Mouse (Mus musculus) kidney, embryonic 14.5 days (tissue): Measurements from ENCODE around the gene Gne. TPM values are rescaled to one million over a fixed set of nuclear protein-coding genes. Genes with fewer than 3 reads are reported as not detected.

ENCODE experiments used
- ATAC-seq: fragments of 200-750 bp; cut with Nextera tagmentation; 2 replicates; pipeline ENCODE4 v1.8.0; 2017; ENCODE audit warnings: moderate number of reproducible peaks, mild to moderate bottlenecking, moderate TSS enrichment, moderate library complexity; ENCODE audit not compliant: low FRiP score, low TSS enrichment
- H3K27ac ChIP-seq: fragments of 300-500 bp; sonication (generic); 2 replicates; pipeline ENCODE4 v1.5.1; 2014; ENCODE audit warnings: low read depth, mild to moderate bottlenecking, low read length, moderate library complexity, mixed read lengths
- H3K27me3 ChIP-seq: fragments of 300-500 bp; sonication (generic); 2 replicates; pipeline ENCODE4 v1.6.1; 2014; ENCODE audit warnings: mild to moderate bottlenecking, low read length; ENCODE audit not compliant: control insufficient read depth, insufficient read depth
- H3K36me3 ChIP-seq: fragments of 300-500 bp; sonication (generic); 2 replicates; pipeline ENCODE4 v1.6.1; 2014; ENCODE audit warnings: low read length, mixed read lengths; ENCODE audit not compliant: control insufficient read depth, insufficient read depth
- H3K4me1 ChIP-seq: fragments of 300-500 bp; sonication (generic); 2 replicates; pipeline ENCODE4 v1.6.1; 2014; ENCODE audit warnings: low read length, mixed read lengths; ENCODE audit not compliant: control insufficient read depth, insufficient read depth
- H3K4me2 ChIP-seq: fragments of 300-500 bp; sonication (generic); replicated peaks from 2 replicates; pipeline ENCODE4 v1.6.1; 2014; ENCODE audit warnings: low read depth, mild to moderate bottlenecking, low read length
- H3K4me3 ChIP-seq: fragments of 300-500 bp; sonication (generic); 2 replicates; pipeline ENCODE4 v1.5.1; 2014; ENCODE audit warnings: mild to moderate bottlenecking, low read length
- H3K9ac ChIP-seq: fragments of 300-500 bp; sonication (generic); 2 replicates; pipeline ENCODE4 v1.6.1; 2014; ENCODE audit warnings: low read depth, mild to moderate bottlenecking, low read length, moderate library complexity
- H3K9me3 ChIP-seq: fragments of 300-500 bp; sonication (generic); 2 replicates; pipeline ENCODE4 v1.6.1; 2016; ENCODE audit warnings: low read length; ENCODE audit not compliant: control insufficient read depth
- WGBS: fragments of 180-500 bp; shearing (Covaris S2); extraction: QIAGEN DNeasy Blood & Tissue Kit; methylation state at CpG from one replicate; pipeline ENCODE4 v1.1.7; 2014; 5-methylcytosine and 5-hydroxymethylcytosine counted together
- polyA plus RNA-seq: library from polyadenylated mRNA; unstranded; fragments of >200 nt; fragmentation: Nextera tagmentation; extraction: Ambion mirVana; gene quantifications from 2 replicates; pipeline ENCODE4 v1.2.1, GENCODE M21; 2014

The Gne gene
- polyA plus RNA-seq = 14.4 and 23.2 TPM in 2 replicates

DNA sequence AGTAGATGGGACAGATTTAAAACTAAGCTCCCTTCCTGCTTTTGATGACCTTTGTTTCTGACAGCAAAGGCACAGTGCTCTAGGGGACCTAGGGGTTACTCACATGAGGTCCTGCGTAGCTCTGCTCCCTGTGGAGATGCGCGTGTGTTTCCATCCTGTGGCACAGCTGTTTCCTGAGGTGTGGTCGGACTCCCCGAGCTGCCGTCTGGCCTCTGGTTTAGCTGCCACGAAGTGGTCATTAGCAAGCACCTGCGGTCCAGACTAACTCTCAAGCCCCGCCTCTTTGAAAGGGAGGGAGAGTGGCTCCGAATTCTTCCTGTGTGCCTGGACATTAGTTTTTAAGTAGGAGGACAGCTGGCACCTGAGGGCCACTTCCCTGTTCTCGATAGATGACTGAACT is at the start of gene Gne:
Gene Gne, minus strand, starts transcription at position 233 of the 400 bp plus-strand sequence.
- no peaks in the 10 kb centered on the region for H3K36me3 ChIP-seq
- no peak within 1 kb of the TSS for H3K27ac ChIP-seq
- no peak within 1 kb of the TSS for H3K4me3 ChIP-seq
- H3K27me3 ChIP-seq = no peaks in the 10 kb centered on the region
- no peak for ATAC-seq
- H3K9ac ChIP-seq = no peak within 1 kb of the TSS
- H3K4me2 ChIP-seq = peak within 1 kb of the TSS; percentile 21
- H3K4me1 ChIP-seq = no peaks in the 10 kb centered on the region
- 9% methylated on average over 11 of the region's 11 CpGs for WGBS
- no peaks in the 10 kb centered on the region for H3K9me3 ChIP-seq

DNA sequence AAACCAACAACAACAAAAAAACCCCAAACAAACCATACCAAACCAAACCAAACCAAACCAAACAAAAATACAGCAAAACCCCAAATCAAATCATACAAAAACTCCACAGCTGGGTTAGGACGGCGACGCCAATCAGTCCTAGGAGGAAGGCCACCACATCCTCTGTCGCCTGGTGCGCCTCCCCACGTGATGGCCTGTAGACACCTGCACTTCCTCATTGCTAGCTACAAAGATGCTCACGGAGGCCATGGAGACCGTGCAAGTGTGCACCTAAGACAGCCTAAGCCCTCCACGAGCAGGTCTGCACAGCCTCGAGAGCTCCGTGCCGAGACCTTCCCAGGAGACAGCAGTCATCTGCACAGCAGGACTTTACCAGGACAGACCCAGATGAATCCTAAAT is 42.8 kb upstream of the Gne start:
- Histone ChIP-seq H3K4me3 (no peak overlapping the region), H3K4me2 (no peak overlapping the region), H3K4me1 (no peaks in the 10 kb centered on the region), H3K9me3 (no peaks in the 10 kb centered on the region), H3K36me3 (peaks cover 60% of the 10 kb centered on the region), H3K27ac (no peak overlapping the region), H3K27me3 (no peaks in the 10 kb centered on the region), H3K9ac (no peak overlapping the region)
- ATAC-seq = no peak
- WGBS = 94% methylated on average over 12 of the region's 12 CpGs

GRCm38 (mm10) chr4:44119410-44120201 is 35.6 kb upstream of the Gne start:
- no peak overlapping the region for H3K27ac ChIP-seq
- no peaks in the 10 kb centered on the region for H3K4me1 ChIP-seq
- no peaks in the 10 kb centered on the region for H3K27me3 ChIP-seq
- no peaks in the 10 kb centered on the region for H3K36me3 ChIP-seq
- H3K9me3 ChIP-seq = no peaks in the 10 kb centered on the region
- no peak overlapping the region for H3K4me3 ChIP-seq
- no peak overlapping the region for H3K9ac ChIP-seq
- WGBS = 50% methylated on average over 9 of the region's 9 CpGs
- no peak overlapping the region for H3K4me2 ChIP-seq
- no peak for ATAC-seq

GRCm38 (mm10) chr4:44115046-44115445 is 31.1 kb upstream of the Gne start:
- H3K9me3 ChIP-seq = no peaks in the 10 kb centered on the region

DNA sequence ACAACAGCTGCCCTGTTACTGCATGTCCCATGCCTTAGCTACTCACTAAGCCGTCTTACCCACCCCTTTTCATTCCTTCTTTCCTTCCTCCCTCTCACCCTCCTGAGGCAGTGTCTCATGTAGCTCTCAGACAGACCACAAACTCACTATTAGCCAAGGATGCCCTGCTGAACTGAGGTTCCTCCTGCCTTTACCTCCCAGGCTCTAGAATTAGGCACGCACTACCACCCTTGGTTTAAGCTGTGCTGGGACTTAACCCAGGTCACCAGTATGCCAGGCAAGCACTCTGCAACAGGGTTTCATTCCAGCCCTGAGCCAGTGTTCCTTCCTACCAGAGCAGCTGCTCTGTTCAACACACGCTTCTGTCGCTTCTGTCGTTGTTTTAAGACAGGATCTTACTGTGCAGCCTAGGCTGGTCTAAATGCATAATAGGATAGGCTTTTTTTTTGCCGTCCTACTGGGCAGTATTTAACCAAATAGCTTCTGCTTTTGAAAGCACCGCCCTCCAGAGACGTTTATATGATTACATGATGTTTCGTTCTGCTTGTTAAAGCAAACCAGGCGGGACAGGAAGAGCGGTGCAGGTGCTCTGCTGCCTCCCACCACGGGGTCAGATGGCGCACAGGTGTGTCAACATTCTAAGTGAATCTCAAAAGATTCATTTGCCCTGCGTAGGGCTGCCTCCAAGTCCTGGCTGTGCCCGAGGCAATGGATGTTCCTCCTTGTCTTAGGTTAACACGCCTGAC is 29.6 kb upstream of the Gne start:
- Histone ChIP-seq H3K4me1 (peaks cover 4% of the 10 kb centered on the region), H3K36me3 (no peaks in the 10 kb centered on the region), H3K9ac (no peak overlapping the region), H3K4me3 (no peak overlapping the region), H3K27me3 (no peaks in the 10 kb centered on the region), H3K27ac (no peak overlapping the region), H3K9me3 (no peaks in the 10 kb centered on the region), H3K4me2 (no peak overlapping the region)
- ATAC-seq = no peak
- 34% methylated on average over 16 of the region's 16 CpGs for WGBS

More at GRCm38 (mm10) chr4:44115046-44115445, 31.1 kb upstream of the Gne start:
- Histone ChIP-seq H3K4me1 (peaks cover 4% of the 10 kb centered on the region), H3K36me3 (no peaks in the 10 kb centered on the region), H3K4me3 (no peak overlapping the region), H3K4me2 (no peak overlapping the region), H3K27ac (no peak overlapping the region), H3K27me3 (no peaks in the 10 kb centered on the region), H3K9ac (no peak overlapping the region)
- WGBS = 79% methylated on average over 13 of the region's 13 CpGs
- no peak for ATAC-seq

- Histone ChIP-seq H3K4me2 (no peak overlapping the region), H3K36me3 (no peaks in the 10 kb centered on the region), H3K4me3 (no peak overlapping the region), H3K9ac (no peak overlapping the region), H3K27ac (no peak overlapping the region), H3K27me3 (no peaks in the 10 kb centered on the region), H3K9me3 (no peaks in the 10 kb centered on the region), H3K4me1 (peaks cover 4% of the 10 kb centered on the region)
- 27% methylated on average over 4 of the region's 4 CpGs for WGBS
- ATAC-seq = peak; percentile 46; the same call in 1 of the 2 replicates
Observed at GRCm38 (mm10) chr4:44112741-44113140, 28.8 kb upstream of the Gne start.

- H3K36me3 ChIP-seq = no peaks in the 10 kb centered on the region
- no peak overlapping the region for H3K9ac ChIP-seq
- H3K4me2 ChIP-seq = no peak overlapping the region
- H3K4me3 ChIP-seq = no peak overlapping the region
- no peak overlapping the region for H3K27ac ChIP-seq
- no peaks in the 10 kb centered on the region for H3K27me3 ChIP-seq
- H3K9me3 ChIP-seq = no peaks in the 10 kb centered on the region
- ATAC-seq = no peak
- 58% methylated on average over 7 of the region's 7 CpGs for WGBS
- peaks cover 5% of the 10 kb centered on the region for H3K4me1 ChIP-seq
Observed at GRCm38 (mm10) chr4:44110771-44111170, 26.8 kb upstream of the Gne start.

DNA sequence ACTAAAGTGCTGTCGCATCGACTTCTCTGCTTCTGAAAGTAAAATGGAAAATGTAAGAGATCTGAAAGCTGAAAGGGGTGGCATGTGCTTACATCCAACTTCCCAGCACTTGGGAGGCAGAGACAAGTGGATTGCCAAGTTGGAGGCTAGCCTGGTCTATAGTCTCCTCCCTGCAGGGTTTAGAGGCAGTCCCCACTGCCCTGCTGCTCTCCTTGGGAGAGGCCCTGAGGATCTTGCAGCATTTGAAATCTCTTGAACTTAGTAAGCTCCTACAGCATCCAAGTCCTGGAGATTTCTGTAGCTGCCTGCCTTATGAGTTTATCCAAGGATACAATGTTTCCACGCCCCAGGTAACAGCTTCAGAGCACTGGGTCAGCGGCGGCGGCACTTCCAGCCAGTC is 24.3 kb upstream of the Gne start:
- 88% methylated on average over 6 of the region's 6 CpGs for WGBS
- no peak overlapping the region for H3K9ac ChIP-seq
- H3K4me3 ChIP-seq = no peak overlapping the region
- no peaks in the 10 kb centered on the region for H3K36me3 ChIP-seq
- ATAC-seq = no peak
- no peak overlapping the region for H3K27ac ChIP-seq
- no peak overlapping the region for H3K4me2 ChIP-seq
- H3K4me1 ChIP-seq = peaks cover 17% of the 10 kb centered on the region
- no peaks in the 10 kb centered on the region for H3K9me3 ChIP-seq
- H3K27me3 ChIP-seq = no peaks in the 10 kb centered on the region

DNA sequence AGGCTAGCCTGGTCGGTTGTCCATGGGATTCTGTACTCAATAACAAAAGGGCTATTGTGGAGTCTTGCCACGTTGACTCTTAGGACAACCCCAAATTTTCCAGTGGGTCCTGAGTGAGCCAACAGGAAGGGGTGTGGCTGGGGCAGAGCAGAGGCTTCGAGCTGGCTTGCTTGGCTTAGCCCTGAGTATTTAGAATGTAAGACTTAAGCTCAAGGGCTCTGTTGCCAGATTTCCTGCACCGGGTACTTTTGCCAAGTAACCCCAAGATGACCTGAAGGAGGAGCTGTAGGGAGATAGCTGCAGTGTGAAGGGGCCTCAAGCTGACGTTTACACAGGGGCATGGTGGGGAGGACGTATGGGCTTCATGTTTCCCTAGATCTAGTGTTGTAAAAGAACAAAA is 23.4 kb upstream of the Gne start:
- H3K4me2 ChIP-seq = peak overlapping the region; percentile 30; the same call in 1 of the 2 replicates
- no peak for ATAC-seq
- H3K9me3 ChIP-seq = no peaks in the 10 kb centered on the region
- no peaks in the 10 kb centered on the region for H3K36me3 ChIP-seq
- H3K27ac ChIP-seq = no peak overlapping the region
- peaks cover 13% of the 10 kb centered on the region for H3K4me1 ChIP-seq
- no peak overlapping the region for H3K9ac ChIP-seq
- WGBS = 38% methylated on average over 6 of the region's 6 CpGs
- H3K4me3 ChIP-seq = no peak overlapping the region
- no peaks in the 10 kb centered on the region for H3K27me3 ChIP-seq
